16 mouse cellular contexts compared by ENCODE assay signal in the genomic region with DNA sequence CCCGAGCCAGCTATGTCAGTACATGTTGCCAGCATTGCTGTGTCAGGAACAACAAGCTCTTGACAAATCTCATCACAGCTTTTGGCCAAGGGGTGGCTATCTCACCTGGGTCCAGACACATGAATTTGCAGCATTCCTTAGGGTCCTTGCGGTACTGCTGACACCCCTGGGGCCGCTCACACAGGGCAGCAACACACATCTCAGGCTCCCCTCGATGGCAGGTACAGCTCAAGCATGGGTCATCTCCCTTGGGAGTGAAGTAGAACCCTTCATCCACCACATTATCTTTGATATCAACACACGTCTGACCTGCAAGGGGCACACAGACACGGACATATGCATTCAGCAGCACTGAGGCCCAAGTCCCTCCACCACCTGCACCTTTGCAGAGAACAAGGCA. TPM values are rescaled to one million over a fixed set of nuclear protein-coding genes. Genes with fewer than 3 reads are reported as not detected.
"Had no signal": no experiment of that assay in that cellular context is flagged by ENCODE, and none has a peak within 500 bp of the region (broad histone marks: within the 10 kb centered on the region; RNA-seq: fewer than 3 reads in every experiment).

No protein-coding gene starts in this region.

- ATAC-seq: intestine, postnatal 0 days; liver, postnatal 0 days had no signal

- H3K9ac ChIP-seq: limb, embryonic 12.5 days; liver, embryonic 13.5 days; liver, postnatal 0 days had no signal

- DNase-seq: kidney, adult 8-10 months; liver; liver, embryonic 13.5 days; liver, postnatal 0 days had no signal

- H3K27ac ChIP-seq: limb, embryonic 12.5 days; liver, embryonic 13.5 days; stomach, postnatal 0 days had no signal

- H3K4me3 ChIP-seq: limb, embryonic 12.5 days; liver, embryonic 13.5 days had no signal

- H3K4me2 ChIP-seq: limb, embryonic 12.5 days; liver, embryonic 13.5 days had no signal

- H3K4me1 ChIP-seq: limb, embryonic 12.5 days; liver, embryonic 13.5 days had no signal

- H3K27me3 ChIP-seq: limb, embryonic 12.5 days; liver, embryonic 13.5 days had no signal

- H3K9me3 ChIP-seq: limb, embryonic 12.5 days; liver, embryonic 13.5 days had no signal

RNA-seq across cellular contexts. Expression of a gene that starts 16.6 kb away (rescaled TPM):
- total RNA-seq: megakaryocyte progenitor cell, adult 5-6 weeks; monocyte, adult 5-6 weeks; neutrophil, adult 5-6 weeks had no signal
- polyA plus RNA-seq: inflammation-experienced regulatory T-cells, adult 6 months; intestine, postnatal 0 days; liver, embryonic 13.5 days; liver, postnatal 0 days; lung, embryonic 16.5 days; stomach, postnatal 0 days; thymus, adult 2 months; urinary bladder, adult 2 months had no signal

RNA-seq across cellular contexts. Expression of a gene that starts 42.0 kb away (rescaled TPM):
- polyA plus RNA-seq: intestine, postnatal 0 days; liver, postnatal 0 days; stomach, postnatal 0 days had no signal

RNA-seq across cellular contexts. Expression of a gene that starts 44.5 kb away (rescaled TPM):
- total RNA-seq: left cerebral cortex, postnatal 36 days; megakaryocyte progenitor cell, adult 5-6 weeks; neutrophil, adult 5-6 weeks had no signal
- polyA plus RNA-seq: kidney, embryonic 16.5 days; limb, embryonic 12.5 days; liver, embryonic 13.5 days; lung, embryonic 16.5 days had no signal
